Mouse (Mus musculus) limb, embryonic 11.5 days (tissue): Measurements from ENCODE around the gene Psmg3. TPM values are rescaled to one million over a fixed set of nuclear protein-coding genes. Genes with fewer than 3 reads are reported as not detected.

Source experiments
- ATAC-seq: fragments of 200-750 bp; cut with Nextera tagmentation; 2 replicates; pipeline ENCODE4 v1.8.0; 2017; ENCODE audit warnings: low read depth; ENCODE audit not compliant: insufficient number of reproducible peaks, low FRiP score, low TSS enrichment
- DNase-seq: peaks from one replicate; pipeline ENCODE4 v3.0.0-alpha.2; 2015; ENCODE audit warnings: low spot score
- H3K27ac ChIP-seq: fragments of 300-500 bp; sonication (generic); replicated peaks from 2 replicates; pipeline ENCODE4 v1.5.1; 2014; ENCODE audit warnings: low read depth, mild to moderate bottlenecking, low read length
- H3K27me3 ChIP-seq: fragments of 300-500 bp; sonication (generic); 2 replicates; pipeline ENCODE4 v1.6.1; 2014; ENCODE audit warnings: mild to moderate bottlenecking, low read length, mixed read lengths; ENCODE audit not compliant: control insufficient read depth, insufficient read depth
- H3K36me3 ChIP-seq: fragments of 300-500 bp; sonication (generic); 2 replicates; pipeline ENCODE4 v1.6.1; 2014; ENCODE audit warnings: mild to moderate bottlenecking, low read length, moderate library complexity, mixed read lengths; ENCODE audit not compliant: control insufficient read depth, insufficient read depth
- H3K4me1 ChIP-seq: fragments of 300-500 bp; sonication (generic); 2 replicates; pipeline ENCODE4 v1.6.1; 2014; ENCODE audit warnings: low read length, mixed read lengths; ENCODE audit not compliant: control insufficient read depth, insufficient read depth
- H3K4me2 ChIP-seq: fragments of 300-500 bp; sonication (generic); 2 replicates; pipeline ENCODE4 v1.6.1; 2014; ENCODE audit warnings: low read depth, mild to moderate bottlenecking, moderate library complexity; ENCODE audit not compliant: severe bottlenecking
- H3K4me3 ChIP-seq: fragments of 300-500 bp; sonication (generic); 2 replicates; pipeline ENCODE4 v1.5.1; 2014; ENCODE audit warnings: low read depth, low read length
- H3K9ac ChIP-seq: fragments of 300-500 bp; sonication (generic); 2 replicates; pipeline ENCODE4 v1.6.1; 2014; ENCODE audit warnings: mild to moderate bottlenecking, low read length
- H3K9me3 ChIP-seq: fragments of 300-500 bp; sonication (generic); 2 replicates; pipeline ENCODE4 v1.6.1; 2016; ENCODE audit warnings: low read length; ENCODE audit not compliant: control insufficient read depth
- WGBS: fragments of 180-500 bp; shearing (Covaris S2); extraction: QIAGEN DNeasy Blood & Tissue Kit; methylation state at CpG from one replicate; pipeline ENCODE4 v1.1.7; 2014; 5-methylcytosine and 5-hydroxymethylcytosine counted together
- polyA plus RNA-seq: library from polyadenylated mRNA; unstranded; fragments of >200 nt; fragmentation: Nextera tagmentation; extraction: Ambion mirVana; gene quantifications from 2 replicates; pipeline ENCODE4 v1.2.1, GENCODE M21; 2014

The Psmg3 gene
- polyA plus RNA-seq, 1 experiment from 2014 or later = 82.9 TPM

DNA sequence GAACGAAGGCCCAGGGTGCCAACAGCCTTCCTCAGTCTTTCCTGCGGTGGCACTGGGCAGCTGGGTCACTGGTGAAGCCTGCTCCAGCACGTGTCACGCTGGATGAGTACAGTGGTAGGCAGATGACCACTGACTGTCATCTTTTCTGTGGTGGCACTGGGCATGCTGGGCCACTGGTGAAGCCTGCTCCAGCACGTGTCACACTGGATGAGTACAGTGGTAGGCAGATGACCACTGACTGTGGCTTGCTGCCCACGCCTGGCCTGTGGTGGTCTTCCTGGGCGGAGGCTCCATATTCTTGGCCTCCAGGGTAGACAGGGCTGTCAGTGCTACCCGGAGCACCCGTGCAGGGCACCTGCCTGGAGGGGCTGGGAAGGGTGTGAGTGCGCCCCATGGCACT, 24.8 kb downstream of the Psmg3 start:
- Histone ChIP-seq H3K27me3 (no peaks in the 10 kb centered on the region), H3K9ac (no peak overlapping the region), H3K36me3 (peaks cover 3% of the 10 kb centered on the region; the same call in 1 of the 2 replicates), H3K4me3 (no peak overlapping the region), H3K9me3 (no peaks in the 10 kb centered on the region), H3K4me1 (peaks cover 21% of the 10 kb centered on the region; the same call in 1 of the 2 replicates), H3K27ac (no peak overlapping the region), H3K4me2 (no peak overlapping the region)
- 92% methylated on average over 10 of the region's 10 CpGs for WGBS
- ATAC-seq (no peak), DNase-seq (no peak)

DNA sequence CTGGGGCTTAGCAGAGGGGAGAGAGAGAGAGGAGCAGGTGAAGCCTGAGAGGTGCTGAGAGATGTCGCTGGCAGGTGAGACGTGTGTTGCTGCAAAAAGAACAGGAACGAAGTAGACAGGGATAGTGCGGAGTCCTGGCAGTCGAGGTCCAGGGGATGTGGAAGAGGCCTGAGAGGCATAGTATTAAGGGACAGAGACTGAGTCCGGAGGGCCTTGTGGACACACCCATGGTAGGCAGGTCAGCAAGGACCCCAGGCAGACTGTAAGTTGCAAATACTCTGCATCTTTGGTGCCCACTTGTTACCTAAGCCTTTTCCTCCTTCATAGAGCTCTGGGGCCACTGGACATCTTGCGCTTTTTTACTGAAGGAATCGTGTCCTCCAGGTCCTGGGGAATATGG, 25.5 kb downstream of the Psmg3 start:
- peaks cover 23% of the 10 kb centered on the region; the same call in 1 of the 2 replicates for H3K4me1 ChIP-seq
- 92% methylated on average over 8 of the region's 8 CpGs for WGBS

DNA sequence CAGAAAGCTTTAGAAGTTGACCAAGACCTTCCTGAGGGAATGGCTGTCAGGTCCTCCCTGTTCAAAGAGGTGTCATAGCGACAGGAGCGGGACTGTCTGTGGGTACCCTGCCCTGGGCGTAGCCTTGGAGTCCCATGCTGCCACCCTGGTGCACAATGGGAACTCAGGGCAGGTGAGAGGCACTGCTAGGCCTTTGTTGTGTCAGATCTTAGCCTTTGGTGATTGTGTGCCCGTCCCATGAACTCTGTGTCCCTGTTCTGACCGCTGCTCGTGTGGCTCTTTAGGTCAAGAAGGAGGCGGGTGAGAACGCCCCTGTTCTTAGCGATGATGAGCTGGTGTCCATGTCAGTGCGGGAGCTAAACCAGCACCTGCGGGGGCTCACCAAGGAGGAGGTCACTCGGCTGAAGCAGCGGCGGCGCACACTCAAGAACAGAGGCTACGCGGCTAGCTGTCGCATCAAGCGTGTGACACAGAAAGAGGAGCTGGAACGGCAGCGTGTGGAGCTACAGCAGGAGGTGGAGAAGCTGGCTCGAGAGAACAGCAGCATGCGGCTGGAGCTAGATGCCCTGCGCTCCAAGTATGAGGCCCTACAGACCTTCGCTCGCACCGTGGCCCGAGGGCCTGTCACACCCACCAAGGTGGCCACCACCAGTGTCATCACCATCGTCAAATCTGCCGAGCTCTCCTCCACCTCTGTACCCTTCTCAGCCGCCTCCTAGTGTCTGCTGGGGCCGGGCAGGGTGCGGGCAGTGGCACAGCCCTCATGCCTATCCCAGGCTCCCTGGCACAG, 26.7 kb downstream of the Psmg3 start:
- Histone ChIP-seq H3K9me3 (no peaks in the 10 kb centered on the region), H3K4me1 (peaks cover 23% of the 10 kb centered on the region; the same call in 1 of the 2 replicates), H3K27me3 (no peaks in the 10 kb centered on the region), H3K4me2 (no peak overlapping the region), H3K36me3 (peaks cover 3% of the 10 kb centered on the region; the same call in 1 of the 2 replicates), H3K4me3 (no peak overlapping the region), H3K9ac (no peak overlapping the region), H3K27ac (no peak overlapping the region)
- DNase-seq = no peak
- WGBS = 91% methylated on average over 32 of the region's 33 CpGs
- ATAC-seq = no peak

More for the DNA sequence above, 25.5 kb downstream of the Psmg3 start:
- DNase-seq (no peak), ATAC-seq (no peak)
- Histone ChIP-seq H3K36me3 (peaks cover 3% of the 10 kb centered on the region; the same call in 1 of the 2 replicates), H3K4me3 (no peak overlapping the region), H3K4me2 (no peak overlapping the region), H3K9me3 (no peaks in the 10 kb centered on the region), H3K9ac (no peak overlapping the region), H3K27ac (no peak overlapping the region), H3K27me3 (no peaks in the 10 kb centered on the region)

DNA sequence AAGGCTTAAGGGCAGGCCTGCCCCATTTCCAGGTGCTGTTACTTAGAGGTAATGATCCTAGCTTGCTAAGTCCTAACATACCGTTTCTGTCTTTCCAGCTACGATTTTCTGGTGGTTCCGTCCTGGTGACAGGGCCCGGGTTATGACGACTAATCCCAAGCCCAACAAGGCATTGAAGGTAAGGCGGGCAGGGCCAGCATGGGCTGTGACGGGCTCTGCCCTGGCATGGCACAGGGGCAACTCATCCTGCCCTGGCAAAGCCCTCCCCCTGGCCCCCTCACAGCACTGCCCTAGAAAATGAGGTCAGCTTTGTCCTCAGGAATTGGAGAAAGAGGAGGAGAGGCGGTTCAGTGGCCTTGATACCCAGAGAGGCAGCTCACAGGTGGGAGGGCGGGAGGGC, 27.6 kb downstream of the Psmg3 start:
- H3K9me3 ChIP-seq = no peaks in the 10 kb centered on the region
- no peak overlapping the region for H3K27ac ChIP-seq
- 90% methylated on average over 9 of the region's 9 CpGs for WGBS
- H3K36me3 ChIP-seq = peaks cover 3% of the 10 kb centered on the region; the same call in 1 of the 2 replicates
- peaks cover 22% of the 10 kb centered on the region; the same call in 1 of the 2 replicates for H3K4me1 ChIP-seq
- H3K4me3 ChIP-seq = no peak overlapping the region
- H3K4me2 ChIP-seq = no peak overlapping the region
- H3K27me3 ChIP-seq = no peaks in the 10 kb centered on the region
- DNase-seq = no peak
- no peak for ATAC-seq
- no peak overlapping the region for H3K9ac ChIP-seq

DNA sequence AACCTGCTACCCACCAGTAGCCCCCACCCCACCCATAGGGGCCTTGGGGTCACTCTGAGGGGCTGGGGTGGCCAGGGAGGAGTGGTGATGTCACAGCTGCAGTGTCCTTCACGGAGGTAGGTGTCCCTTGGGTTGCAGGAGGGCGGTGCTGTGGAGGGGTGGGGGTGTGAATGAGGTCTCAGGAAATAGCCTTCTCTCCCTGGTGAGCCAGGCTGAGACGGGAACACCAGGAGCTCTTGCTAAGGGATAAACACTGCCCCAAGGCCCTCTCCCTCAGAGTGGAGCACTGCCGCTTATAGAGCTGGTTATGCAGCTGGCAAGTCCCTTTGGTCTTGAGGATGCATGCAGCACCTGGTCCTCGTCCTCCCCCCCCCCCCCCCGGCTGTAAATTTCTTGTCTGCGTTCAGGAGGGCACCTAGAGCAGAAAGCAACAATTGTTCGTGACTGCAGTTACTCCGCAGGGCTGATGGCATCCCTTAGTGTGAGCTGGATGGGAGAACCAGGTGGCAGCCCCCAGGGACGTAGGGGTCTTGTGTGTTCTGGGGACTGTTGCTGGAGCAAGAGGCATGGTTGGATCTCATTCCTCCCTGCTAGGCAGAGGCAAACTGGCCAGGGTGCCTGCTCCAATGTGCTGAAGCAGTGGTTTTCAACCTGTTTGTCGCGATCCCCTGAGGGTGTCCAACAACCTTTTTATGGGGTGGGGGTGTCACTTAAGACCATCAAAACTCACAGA, 28.4 kb downstream of the Psmg3 start:
- H3K9ac ChIP-seq = no peak overlapping the region
- H3K27me3 ChIP-seq = no peaks in the 10 kb centered on the region
- H3K9me3 ChIP-seq = no peaks in the 10 kb centered on the region
- ATAC-seq (no peak), DNase-seq (peak; percentile 19)
- no peak overlapping the region for H3K4me2 ChIP-seq
- WGBS = 40% methylated on average over 12 of the region's 12 CpGs
- peaks cover 3% of the 10 kb centered on the region; the same call in 1 of the 2 replicates for H3K36me3 ChIP-seq
- H3K27ac ChIP-seq = no peak overlapping the region
- H3K4me1 ChIP-seq = peaks cover 18% of the 10 kb centered on the region; the same call in 1 of the 2 replicates
- no peak overlapping the region for H3K4me3 ChIP-seq

DNA sequence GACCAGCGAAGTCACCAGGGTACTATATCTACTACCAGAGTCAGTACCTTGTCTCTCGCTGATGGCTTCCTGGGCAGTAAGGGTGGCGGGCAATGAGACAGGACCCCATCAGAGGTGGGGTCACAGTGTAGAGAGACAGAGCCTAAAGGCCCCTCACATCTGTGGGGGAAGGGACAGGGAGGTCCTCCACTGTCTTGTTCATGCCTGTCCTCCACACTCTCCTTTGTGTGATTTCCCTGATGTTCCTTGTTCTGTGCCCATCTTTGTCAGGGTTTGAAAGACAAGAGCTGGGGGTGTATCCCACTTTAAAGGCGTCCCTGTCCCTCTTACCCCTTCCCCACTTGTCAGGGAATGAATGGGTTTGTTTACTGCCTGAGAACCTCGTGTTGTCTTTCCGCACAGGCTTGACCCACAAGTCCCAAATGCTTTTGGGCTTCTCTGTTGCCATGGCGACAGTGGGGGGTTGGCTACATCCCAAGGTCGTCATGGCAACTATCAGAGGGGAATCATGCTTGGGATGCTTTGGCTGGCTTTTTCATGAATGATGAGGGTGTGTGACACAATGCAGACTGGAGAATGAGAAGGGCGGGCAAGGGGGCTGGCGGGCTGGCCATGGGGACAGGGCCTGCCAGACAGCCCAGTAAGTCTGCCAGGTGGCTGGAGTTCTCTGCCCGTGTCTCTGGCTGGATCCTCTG, 29.1 kb downstream of the Psmg3 start:
- no peak overlapping the region for H3K9ac ChIP-seq
- peaks cover 3% of the 10 kb centered on the region; the same call in 1 of the 2 replicates for H3K36me3 ChIP-seq
- H3K9me3 ChIP-seq = no peaks in the 10 kb centered on the region
- peaks cover 16% of the 10 kb centered on the region; the same call in 1 of the 2 replicates for H3K4me1 ChIP-seq
- no peaks in the 10 kb centered on the region for H3K27me3 ChIP-seq
- no peak overlapping the region for H3K4me2 ChIP-seq
- 40% methylated on average over 11 of the region's 11 CpGs for WGBS
- no peak overlapping the region for H3K27ac ChIP-seq
- DNase-seq (peak; percentile 46), ATAC-seq (no peak)
- H3K4me3 ChIP-seq = no peak overlapping the region

DNA sequence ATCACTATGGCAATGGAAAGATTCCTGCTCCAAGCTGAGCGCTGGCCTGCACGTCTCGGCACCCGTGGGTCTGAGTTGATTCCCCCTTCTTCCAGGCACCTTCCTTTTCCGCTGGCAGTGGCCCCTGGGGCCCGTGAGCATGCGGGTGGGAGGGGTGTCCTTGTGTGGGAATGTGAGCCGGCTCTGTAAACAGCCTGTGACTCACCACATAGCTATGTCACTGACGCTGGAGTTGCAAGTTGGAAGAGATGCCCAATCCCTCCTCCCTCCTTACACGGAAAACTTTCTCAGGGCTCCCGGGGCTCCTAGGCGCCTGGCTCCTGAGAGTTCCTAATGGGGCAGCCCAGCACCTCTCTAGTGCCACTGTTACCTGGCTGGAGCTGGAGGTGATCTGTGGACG, 29.8 kb downstream of the Psmg3 start:
- H3K4me2 ChIP-seq = no peak overlapping the region
- DNase-seq = peak; percentile 36

More for the DNA sequence above, 29.8 kb downstream of the Psmg3 start:
- ATAC-seq = no peak
- H3K27ac ChIP-seq = no peak overlapping the region
- H3K4me3 ChIP-seq = no peak overlapping the region
- H3K9me3 ChIP-seq = no peaks in the 10 kb centered on the region
- H3K4me1 ChIP-seq = peaks cover 17% of the 10 kb centered on the region; the same call in 1 of the 2 replicates
- H3K9ac ChIP-seq = no peak overlapping the region
- peaks cover 3% of the 10 kb centered on the region; the same call in 1 of the 2 replicates for H3K36me3 ChIP-seq
- 27% methylated on average over 13 of the region's 13 CpGs for WGBS
- H3K27me3 ChIP-seq = no peaks in the 10 kb centered on the region
